Mouse (Mus musculus): ENCODE measurements around the gene Psmc3.
"Not testable (repeated sequence)": the region's sequence is repeated elsewhere in the genome, so short reads cannot be mapped to it uniquely, and the experiment has no call there.

Gene Psmc3

DNA sequence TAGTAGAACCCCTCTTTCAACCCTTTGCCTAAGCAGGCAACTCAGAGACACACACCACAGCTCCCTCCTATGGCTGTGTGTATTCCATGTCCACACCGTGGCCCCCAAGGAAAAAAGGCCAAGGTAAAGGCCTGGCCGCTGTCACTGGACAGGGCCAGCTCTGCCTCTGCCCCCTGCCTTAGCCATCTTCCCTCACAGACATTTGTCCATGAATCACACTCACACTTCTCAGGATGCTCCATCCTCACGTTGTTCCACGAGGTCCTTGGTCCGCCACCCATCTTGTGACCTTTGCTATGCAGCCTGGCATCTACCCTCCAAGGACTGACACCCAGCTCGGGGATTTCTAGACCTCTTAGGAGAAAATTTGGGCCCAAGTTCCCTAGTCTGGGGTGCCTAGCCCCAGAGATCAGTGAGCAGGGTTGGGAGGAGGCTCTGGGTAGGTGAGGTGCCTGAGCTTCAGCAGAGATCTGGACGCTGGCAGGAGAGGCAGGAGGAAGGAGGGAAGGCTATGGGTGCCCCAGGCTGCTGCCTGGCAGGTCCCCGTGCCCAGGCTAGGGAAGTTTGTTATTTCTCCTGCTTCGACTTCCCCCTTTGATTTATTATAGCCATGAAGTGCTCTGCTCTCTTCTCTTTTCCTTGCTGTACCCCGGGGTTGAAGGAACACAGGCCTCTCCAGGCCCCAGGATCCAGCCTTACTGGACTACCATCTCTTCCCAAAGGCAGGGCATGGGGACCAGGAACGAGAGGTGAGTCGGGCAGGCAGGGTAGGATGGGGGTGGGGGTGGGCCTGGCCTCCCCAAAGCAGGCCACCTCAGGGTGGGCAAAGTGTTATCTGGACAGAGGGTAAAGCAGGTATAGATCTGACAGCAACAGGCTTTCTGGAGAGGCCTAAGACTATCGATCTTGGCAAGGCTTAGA is 28.2 kb downstream of the Psmc3 start, which contains the start of gene Spi1:
Gene Spi1, plus strand, starts transcription at position 616 of the 921 bp plus-strand sequence.
- no peak for DNase-seq (ENCODE audit: low read depth, low spot score)

- no peak for DNase-seq (ENCODE audit: low read depth, low spot score)
Observed at GRCm38 (mm10) chr2:91082844-91083243, 29.0 kb downstream of the Psmc3 start.

GRCm38 (mm10) chr2:91083366-91083940 is 29.6 kb downstream of the Psmc3 start:
- no peak for DNase-seq (ENCODE audit: low read depth, low spot score)

GRCm38 (mm10) chr2:91084179-91084820 is 30.5 kb downstream of the Psmc3 start:
- DNase-seq (ENCODE audit: low read depth, low spot score), result no peak

DNA sequence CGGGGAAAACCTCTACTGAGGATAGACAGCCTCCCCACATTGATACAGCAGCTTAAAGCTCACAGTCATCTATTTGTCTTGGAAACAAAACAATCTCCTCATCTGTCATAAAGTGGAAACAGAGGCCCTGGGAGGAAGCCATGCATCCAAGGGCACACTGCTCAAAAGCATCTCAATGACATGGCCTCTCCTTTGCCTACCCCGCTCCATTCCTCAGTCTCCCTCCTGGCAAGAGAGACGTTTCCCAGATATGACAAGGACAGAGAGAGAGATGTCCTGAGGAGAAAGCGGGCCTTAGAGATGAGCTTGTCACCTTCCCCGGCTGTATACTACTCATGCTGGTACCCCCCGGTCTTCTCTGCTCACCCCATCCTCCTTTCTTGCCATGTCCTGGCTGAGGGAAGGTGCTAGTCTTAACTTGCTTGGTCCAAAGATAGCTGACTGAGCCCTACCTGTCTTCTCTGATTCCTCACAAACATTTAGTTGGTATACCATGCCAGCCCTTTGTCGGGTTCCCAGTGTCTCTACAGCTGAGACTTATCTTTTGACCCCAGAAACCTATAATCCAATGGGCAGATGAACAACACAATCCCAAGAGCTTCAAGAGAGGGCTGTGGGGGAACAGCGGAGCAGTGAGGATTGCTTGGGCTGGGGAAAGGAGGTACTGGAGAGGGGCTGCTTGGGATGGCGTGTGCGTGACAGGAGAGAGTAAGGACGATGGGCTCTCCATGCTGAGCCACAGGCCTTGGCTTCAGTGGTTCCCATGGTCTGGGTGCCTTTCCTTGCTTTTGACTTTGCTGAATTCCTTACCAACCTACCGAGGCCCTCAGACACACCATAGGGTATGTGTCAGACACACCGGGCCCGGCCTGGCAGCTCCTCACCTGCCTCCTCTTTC is 31.9 kb downstream of the Psmc3 start:
- no peak for DNase-seq (ENCODE audit: low read depth, low spot score)

- no peak for DNase-seq (ENCODE audit: low read depth, low spot score)
Observed at GRCm38 (mm10) chr2:91086392-91087237, 32.8 kb downstream of the Psmc3 start.

GRCm38 (mm10) chr2:91087453-91087852 is 33.6 kb downstream of the Psmc3 start:
- no peak for DNase-seq (ENCODE audit: low read depth, low spot score)

DNA sequence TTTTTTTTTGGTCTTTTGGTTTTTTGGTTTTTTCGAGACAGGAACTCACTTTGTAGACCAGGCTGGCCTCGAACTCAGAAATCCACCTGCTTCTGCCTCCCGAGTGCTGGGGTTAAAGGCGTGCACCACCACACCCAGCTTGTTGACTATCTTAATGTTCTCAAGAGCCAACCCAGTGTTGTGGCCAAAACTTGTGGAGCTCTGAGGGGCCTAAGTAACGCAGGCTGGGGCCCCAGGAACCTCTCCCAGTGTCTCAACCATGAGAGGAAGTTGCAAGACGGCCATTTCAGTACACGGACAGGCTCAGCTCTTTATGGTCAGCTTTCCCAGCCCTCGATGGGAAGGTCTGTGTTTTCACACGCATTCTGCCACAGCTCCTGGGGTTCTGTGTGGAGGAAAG is 35.2 kb downstream of the Psmc3 start:
- no peak for DNase-seq (ENCODE audit: low read depth, low spot score)

DNA sequence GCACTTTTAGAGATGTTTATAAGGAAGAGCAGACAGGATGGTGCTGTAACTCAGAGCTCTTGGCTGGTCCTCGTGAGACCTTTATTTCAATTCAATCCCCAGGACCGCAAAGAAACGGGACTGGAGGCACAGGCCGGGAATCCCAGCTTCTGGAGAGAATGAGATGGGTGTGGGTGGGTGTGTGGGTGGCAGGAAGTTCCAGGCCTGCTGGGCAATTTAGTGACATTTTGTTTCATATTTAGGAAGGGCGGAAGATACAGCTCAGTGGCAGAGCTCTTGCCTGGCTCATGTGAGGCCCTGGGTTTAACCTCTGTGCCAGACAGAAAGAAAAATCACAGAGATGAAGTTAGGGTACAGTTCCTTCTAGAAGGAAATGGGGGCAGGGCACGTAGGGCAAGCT is 36.4 kb downstream of the Psmc3 start:
- DNase-seq (ENCODE audit: low read depth, low spot score), result no peak

DNA sequence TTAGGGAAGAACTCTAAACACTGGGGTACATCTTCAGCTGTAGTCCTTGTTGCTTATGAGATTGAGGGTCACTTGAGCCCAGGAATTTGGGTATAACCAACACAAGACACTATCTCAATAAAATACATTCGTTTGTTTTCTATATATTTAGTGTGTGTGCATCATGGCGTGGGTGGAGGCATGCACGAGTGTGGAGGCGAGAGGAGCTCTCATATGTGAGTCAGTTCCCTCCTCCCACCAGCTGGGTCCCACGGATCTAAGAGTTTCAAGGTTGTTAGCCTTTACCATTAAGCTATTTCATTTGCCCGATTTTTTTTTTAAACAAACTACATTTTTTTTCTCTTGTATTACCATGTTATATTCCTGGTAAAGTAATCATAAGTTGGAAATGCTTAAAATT is 37.0 kb downstream of the Psmc3 start:
- DNase-seq (ENCODE audit: low read depth, low spot score), result no peak

DNA sequence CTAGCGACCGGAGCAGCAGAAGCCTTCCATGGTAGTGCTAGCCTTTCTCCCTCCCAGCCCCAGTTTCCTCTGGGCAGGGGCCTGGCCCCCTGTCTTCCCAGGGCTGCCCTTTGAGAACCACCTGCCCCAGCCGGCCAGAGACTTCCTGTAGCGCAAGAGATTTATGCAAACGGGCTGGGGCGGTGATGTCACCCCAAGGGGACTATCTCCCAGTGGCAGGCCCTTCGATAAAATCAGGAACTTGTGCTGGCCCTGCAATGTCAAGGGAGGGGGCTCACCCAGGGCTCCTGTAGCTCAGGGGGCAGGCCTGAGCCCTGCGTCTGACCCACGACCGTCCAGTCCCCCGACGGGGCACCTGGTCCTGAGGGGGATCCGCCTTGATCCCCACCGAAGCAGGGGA is 42.7 kb downstream of the Psmc3 start:
- no peak for DNase-seq (ENCODE audit: low read depth, low spot score)

DNA sequence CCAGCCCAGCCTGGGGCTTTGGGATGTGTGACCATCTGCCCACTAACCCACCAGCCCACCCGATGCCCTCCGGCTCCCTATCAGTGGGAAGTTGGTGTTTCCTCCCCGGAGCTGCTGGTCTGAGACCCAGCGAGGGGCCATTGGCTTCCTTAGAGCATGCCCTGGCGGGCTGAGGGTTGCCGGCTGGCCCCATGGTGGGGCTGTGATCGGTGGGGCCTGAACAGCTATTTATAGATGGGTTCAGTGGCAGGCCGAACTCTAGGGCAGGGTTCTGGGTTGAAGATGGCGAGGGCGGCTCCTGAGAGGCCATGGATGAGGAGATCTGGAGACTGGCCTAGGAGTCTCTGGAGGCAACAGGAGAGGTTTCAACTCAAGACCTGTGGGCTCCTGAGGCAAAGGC is 43.2 kb downstream of the Psmc3 start:
- DNase-seq (ENCODE audit: low read depth, low spot score), result no peak

DNA sequence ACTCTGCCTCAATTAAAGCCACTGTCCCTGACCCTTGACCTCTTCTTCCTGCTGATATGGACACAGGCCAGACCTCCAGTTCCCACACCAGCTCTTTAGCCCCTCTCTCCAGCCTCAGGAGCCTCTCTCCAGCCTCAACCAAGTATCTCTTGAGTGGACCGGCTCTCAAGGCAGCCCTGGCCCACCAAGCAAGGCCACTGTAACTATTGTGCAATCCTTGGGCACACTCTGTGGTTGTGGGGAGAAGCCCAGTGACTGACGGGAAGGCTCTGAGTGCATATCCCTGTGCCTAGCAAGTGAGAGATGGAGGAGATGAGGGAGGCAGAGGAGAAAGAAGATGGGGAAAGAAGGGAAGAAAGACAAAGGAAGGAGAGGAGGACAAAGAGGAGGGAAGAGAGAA is 44.3 kb downstream of the Psmc3 start:
- DNase-seq (ENCODE audit: low read depth, low spot score), result no peak

DNA sequence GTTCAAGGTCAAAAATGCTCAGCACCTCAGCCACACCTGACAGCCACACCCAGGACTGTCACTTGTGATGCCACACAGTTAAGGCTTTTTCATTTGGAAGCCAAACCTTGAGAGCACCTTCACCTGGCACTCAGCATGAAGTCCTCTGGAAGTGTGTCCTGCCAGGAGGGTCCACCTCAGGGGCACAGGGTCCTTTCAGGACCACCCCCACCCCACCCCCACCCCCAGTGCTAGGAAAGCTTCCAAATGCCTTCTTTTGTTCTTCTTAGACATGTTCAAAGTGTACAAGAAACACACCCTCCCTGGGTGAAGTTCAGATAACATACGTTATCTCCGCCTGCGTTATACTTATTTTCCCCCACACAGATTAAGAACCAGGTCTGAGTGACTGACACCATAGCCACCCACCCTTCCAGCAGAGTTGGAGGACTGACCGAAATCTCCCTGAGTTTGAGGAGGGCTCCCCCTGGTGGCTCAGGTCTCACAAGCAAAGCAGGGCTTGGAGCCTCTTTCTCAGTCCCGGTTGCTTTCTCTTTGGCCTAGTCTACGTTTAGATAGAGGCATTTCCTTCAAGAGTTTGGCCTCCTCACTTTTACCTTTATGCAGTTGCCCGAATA is 47.4 kb downstream of the Psmc3 start:
- DNase-seq (ENCODE audit: low read depth, low spot score), result peak; percentile 91

- DNase-seq (ENCODE audit: low read depth, low spot score), result no peak
Observed at GRCm38 (mm10) chr2:91108156-91108555, 54.3 kb downstream of the Psmc3 start.

- no peak for DNase-seq (ENCODE audit: low read depth, low spot score)
Observed at GRCm38 (mm10) chr2:91109241-91109640, 55.4 kb downstream of the Psmc3 start.

GRCm38 (mm10) chr2:91109807-91110385 is 56.1 kb downstream of the Psmc3 start:
- DNase-seq (ENCODE audit: low read depth, low spot score), result no peak

- DNase-seq (ENCODE audit: low read depth, low spot score), result peak; percentile 87
Observed at GRCm38 (mm10) chr2:91110429-91110828, 56.6 kb downstream of the Psmc3 start.

GRCm38 (mm10) chr2:91111832-91112231 is 58.0 kb downstream of the Psmc3 start:
- DNase-seq (ENCODE audit: low read depth, low spot score), result not testable (repeated sequence)

DNA sequence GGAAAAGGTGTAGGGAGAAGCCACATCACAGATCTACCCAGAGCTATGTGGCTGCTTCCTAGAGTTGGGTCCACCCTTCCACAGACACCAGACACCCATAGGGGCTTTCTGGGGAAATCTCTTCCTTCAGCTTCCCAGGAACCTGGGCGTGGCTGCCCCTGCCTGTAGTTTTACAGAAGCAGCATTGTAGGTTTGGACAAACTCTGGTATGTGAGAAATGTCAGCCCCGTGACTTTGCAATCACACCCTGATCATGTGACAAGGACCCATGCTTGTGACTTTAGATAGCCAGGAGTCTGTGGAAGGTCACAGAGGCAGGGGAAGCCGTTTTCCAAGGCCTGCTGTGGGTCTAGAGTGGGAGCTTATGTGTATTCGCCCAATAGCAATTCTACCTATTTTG is 58.7 kb downstream of the Psmc3 start:
- DNase-seq (ENCODE audit: low read depth, low spot score), result peak; percentile 97

All from ZHBTc4 (cell line).